Mouse (Mus musculus) cerebellum, adult 11-12 months (tissue): ENCODE data around the gene Fcrl5.

Source experiments
- DNase-seq: peaks from one replicate; pipeline ENCODE4 v3.0.0; 2022

Gene Fcrl5

GRCm38 (mm10) chr3:87501151-87501550, 65.6 kb downstream of the Fcrl5 start:
- no peak for DNase-seq

GRCm38 (mm10) chr3:87502771-87503170, 67.2 kb downstream of the Fcrl5 start:
- no peak for DNase-seq

DNA sequence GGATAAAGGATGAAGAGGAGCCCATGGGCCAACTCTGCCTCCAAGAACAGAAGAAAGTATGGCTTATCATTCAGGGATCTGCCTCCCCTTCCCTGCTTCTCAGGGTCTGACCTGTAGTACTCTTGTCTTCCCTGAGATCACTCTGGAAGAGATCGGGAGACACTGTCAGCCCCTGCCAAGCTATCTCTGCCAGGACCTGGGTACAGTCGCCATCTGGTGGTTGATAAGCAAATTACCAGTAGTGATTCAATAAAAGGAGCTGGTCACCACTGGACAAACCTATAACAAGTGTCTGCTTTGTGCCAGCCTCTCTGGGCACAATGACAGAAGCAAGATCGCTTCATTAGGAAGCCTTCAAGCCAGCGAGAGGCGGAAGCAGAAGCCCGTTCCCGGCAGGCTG, 68.8 kb downstream of the Fcrl5 start:
- DNase-seq: peak; percentile 28

- DNase-seq: no peak
Measured at GRCm38 (mm10) chr3:87504749-87505425, 69.3 kb downstream of the Fcrl5 start.

- DNase-seq: no peak
Measured at GRCm38 (mm10) chr3:87506456-87507416, 71.2 kb downstream of the Fcrl5 start.

- peak; percentile 72 for DNase-seq
Measured at GRCm38 (mm10) chr3:87508205-87508901, 72.8 kb downstream of the Fcrl5 start.

DNA sequence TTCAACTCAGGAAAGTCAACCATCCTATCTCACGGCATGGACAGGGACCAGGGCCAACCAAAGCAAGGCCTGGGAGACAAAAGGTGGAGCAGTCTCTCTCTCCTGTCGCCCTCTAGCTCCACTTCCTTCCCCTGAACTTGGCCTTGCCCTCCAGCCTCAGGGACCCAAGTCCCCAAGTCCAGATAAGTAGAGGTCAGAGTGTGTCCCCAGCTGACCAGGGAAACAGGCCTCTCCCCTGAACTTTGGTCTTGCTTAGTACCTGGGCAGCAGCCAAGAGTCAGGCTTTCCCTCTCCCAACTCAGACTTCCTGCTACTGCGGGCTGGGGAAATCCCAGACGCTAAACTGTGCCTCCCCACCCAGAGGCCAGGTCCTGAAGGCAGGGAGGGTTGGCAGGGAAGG, 73.5 kb downstream of the Fcrl5 start:
- no peak for DNase-seq

GRCm38 (mm10) chr3:87510832-87511231, 75.3 kb downstream of the Fcrl5 start:
- DNase-seq: no peak

DNA sequence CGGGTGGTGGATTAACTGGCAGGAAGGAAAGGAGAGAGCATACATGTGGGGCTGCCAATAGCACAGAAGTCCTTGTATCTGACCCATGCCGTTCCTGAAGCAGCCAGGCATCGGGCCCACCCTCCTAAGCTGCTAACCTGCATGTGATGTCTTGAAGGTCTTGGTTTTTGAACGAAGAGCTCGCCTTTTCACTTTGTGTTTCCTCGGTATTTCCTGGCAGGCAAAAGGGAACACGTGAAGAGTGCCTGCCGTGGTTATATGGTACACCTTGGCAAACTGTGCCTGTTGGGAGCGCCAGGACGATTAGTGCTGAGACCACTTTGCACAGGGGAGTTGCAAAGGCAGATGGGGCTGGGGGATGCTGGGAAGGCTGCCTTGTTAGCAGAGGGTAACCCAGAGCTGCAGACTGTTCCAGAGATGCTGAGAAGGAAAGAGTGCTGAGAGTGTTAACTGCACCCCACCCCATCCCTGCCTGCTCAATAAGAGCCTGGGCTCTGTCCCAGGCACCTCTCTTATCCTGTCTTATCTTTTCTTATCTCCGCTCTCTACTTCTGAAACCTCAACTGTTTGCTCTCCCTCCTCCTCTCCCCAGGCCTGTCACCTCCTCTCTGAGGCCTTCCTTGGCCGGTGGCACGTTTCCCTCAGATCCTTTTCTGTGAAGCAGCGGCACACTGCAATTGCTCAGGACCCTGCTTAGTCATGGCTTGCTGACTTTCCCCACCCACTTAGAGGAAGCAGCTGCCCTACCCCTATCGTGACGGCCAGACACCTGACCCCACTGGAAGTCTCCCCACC, 76.6 kb downstream of the Fcrl5 start:
- DNase-seq: no peak

DNA sequence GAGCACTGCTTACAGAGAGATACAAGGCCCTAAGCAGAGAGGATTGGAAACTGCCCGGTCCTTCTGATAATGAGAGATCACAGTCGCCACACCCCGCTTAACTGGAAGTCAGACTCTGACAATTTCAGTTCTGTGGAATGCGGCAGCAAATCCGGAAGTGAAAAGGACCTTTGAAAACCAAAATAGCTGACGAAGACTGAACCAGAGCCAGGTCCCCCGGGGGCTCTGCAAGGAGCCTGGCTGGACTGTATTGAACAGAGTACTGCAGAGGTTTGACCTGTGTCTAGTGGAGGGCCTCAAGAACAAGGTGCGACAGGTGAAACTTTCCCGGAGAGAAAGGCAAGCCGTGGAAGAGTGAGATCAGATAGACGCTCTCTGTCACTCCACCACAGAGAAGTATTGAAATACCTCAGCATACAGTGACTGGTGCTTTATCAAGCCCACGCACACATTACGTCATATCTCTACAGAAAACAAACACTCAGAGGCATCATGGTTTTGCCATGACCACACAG, 80.1 kb downstream of the Fcrl5 start:
- no peak for DNase-seq

DNA sequence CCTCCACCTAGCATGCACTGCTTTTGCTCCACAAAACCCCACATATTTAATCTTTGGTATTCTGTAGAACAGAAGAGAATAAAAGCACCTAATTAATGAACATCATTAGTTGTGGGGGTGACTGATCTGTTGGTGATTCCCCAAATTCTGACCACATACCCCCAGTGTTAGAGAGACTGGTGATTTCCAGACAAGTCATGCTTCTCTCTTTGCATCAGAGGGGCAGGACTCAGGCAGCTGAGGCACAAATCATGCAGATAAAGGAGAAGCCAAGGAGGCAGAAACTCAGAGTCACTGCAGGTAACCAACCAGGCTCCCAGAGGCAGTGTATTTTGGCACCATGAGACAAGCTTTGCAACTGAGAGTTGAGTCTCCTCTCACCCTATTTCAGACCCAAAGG, 82.9 kb downstream of the Fcrl5 start:
- no peak for DNase-seq

GRCm38 (mm10) chr3:87521126-87521525, 85.6 kb downstream of the Fcrl5 start:
- no peak for DNase-seq

- DNase-seq: no peak
Measured at GRCm38 (mm10) chr3:87521833-87522232, 86.3 kb downstream of the Fcrl5 start.

- DNase-seq: no peak
Measured at GRCm38 (mm10) chr3:87523701-87524100, 88.1 kb downstream of the Fcrl5 start.

DNA sequence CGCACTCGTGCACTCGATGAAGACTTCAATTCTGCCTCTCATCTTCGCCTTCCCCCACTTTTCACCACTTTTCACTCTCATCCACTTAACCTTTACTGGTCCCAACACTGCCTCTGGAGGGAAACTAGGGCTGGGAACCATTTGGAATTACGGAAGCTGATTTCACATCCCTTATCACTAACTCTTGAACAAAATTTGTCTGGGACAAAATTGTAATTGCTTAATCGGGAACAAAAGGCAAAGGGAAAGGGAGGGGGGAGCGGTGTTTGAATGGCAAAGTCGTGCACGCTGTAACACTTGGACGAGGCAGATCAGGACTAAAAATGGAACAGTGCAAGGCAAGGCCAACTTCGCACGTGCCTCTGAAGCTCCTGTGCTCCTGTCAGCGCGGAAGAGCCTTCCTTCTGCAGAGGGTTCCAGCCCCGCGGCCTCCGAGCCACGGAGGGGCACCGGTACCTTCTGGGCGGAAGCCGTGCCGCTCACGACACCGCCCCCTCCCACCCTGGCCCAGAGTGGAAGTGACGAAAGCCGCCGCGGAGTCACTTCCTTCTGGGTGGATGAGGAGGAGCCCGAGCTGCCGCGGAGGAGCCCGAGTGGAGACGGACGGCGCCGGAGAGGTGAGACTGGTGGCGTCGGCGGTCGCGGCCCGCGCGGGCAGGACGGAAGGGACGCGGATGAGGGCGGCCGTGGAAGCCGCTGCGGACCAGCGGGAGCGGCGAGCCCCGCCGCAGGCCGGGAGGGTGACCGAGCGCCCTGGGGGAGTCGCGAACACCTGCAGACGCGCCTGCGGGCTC, 89.7 kb downstream of the Fcrl5 start, which contains the start of gene Etv3:
Gene Etv3 (plus strand): TSS at position 365 of the 794 bp plus-strand sequence.
- peak; percentile 87 for DNase-seq

DNA sequence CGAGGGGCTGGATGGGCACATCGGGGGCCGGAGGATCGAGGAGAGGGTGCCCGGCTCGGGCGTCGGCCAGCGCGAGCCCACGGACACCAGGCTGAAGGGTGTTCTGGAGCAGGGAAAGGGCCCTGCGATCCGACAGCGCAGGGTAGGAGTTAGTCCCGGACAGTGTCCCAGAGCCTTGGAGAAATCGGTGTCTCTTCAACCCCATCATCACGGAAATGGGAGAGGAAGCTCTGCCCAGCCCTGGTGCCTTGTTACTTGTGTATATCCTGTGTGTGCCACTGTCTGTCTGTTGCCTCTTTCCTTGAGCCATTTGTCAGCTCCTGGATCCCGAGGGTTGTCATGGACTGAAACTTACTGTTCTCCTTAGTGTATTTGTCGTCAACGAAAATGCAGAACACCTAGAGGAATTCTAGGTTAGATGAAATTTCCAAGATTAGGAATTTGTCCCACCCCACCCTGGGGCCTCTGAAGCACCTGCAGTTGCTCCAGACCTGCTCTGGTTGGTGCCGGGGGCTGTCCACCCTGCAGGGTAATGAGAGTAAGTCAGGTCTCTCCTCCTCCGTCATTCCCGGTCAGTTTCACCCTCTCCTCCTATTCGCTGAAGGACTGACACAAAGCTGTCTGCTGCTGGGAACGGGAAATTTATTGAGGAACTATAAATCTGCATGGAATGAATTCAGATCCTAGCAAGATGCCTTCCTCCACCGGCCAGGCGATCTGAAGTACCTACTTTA, 90.4 kb downstream of the Fcrl5 start:
- DNase-seq: peak; percentile 29

DNA sequence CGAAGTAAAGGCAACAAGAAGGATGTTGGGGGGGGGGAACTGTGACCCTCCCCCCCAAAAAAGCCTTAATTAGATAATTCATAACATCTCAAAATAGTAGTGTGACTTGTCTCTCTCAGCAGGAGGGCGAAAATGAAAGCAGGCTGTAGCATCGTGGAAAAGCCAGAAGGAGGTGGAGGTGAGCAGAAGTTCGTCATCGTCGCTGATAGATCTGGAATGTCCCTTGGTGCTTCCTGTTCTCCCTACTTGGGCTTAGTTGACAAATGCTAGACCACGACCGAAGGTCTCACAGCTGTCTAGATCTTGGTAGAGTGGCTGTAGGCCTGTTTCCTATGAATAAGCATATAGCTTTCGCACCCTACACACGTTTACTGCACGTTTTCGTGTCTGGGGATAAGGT, 91.6 kb downstream of the Fcrl5 start:
- no peak for DNase-seq

- no peak for DNase-seq
Measured at GRCm38 (mm10) chr3:87528021-87528420, 92.4 kb downstream of the Fcrl5 start.

- DNase-seq: no peak
Measured at GRCm38 (mm10) chr3:87528841-87529240, 93.3 kb downstream of the Fcrl5 start.

DNA sequence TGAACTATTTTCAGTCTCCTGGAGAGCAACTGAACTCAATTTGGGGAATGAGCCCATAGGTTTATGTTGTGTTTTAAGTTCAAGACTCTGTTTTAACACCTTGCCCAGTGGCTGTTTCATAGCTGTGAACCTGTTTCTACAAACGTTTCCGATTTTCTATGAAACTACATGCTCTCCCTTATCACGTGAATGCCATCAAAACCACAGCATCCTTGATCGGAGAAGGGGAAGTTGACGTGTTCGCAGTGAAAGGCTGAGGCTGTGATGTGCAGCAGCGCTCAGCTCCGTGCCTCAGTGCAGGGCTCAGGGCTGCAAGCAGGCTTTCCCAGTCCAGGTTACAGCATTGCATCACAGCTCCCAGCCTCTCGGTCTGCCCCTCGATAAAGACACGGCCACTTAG, 94.0 kb downstream of the Fcrl5 start:
- DNase-seq: no peak

- DNase-seq: no peak
Measured at GRCm38 (mm10) chr3:87530234-87530633, 94.7 kb downstream of the Fcrl5 start.
